Mouse (Mus musculus) MEL (cell line): ENCODE measurements around the gene Sox5. TPM values are rescaled to one million over a fixed set of nuclear protein-coding genes. Genes with fewer than 3 reads are reported as not detected.

Experiments used
- DNase-seq: peaks from one replicate; pipeline ENCODE4 v3.0.0; 2011; ENCODE audit warnings: low read depth, low spot score
- H3K27ac ChIP-seq: 2 replicates; pipeline ENCODE4 v1.5.1; 2012; ENCODE audit warnings: low read depth, mild to moderate bottlenecking, control low read depth, low read length, moderate library complexity; ENCODE audit not compliant: control insufficient read depth
- H3K27me3 ChIP-seq, 2 experiments: fragments of 150-350 bp in 1 of 2; sonication (generic) in 1 of 2; 2 replicates each; pipeline ENCODE4 v1.6.1; 2012; ENCODE audit warnings: low read length in 2 of 2, mild to moderate bottlenecking in 2 of 2, improper control_type of control experiment in 1 of 2, moderate library complexity in 1 of 2; ENCODE audit not compliant: insufficient read depth in 2 of 2, control insufficient read depth in 1 of 2
- H3K36me3 ChIP-seq, 2 experiments: 2 replicates each; pipeline ENCODE4 v1.6.1; 2012 to 2014; ENCODE audit warnings: low read length in 2 of 2, improper control_type of control experiment in 1 of 2, inconsistent platforms in 1 of 2, mild to moderate bottlenecking in 1 of 2; ENCODE audit not compliant: insufficient read depth in 2 of 2, control insufficient read depth in 1 of 2
- H3K4me1 ChIP-seq, 2 experiments: fragments of 150-350 bp in 1 of 2; sonication (generic) in 1 of 2; 2 replicates each; pipeline ENCODE4 v1.6.1; 2012; ENCODE audit warnings: low read length in 2 of 2, improper control_type of control experiment in 1 of 2, mild to moderate bottlenecking in 1 of 2; ENCODE audit not compliant: insufficient read depth in 2 of 2, control insufficient read depth in 1 of 2
- H3K4me3 ChIP-seq, 2 experiments: fragments of 150-350 bp in 1 of 2; sonication (generic) in 1 of 2; 2 replicates each; pipeline ENCODE4 v1.5.1; 2012; ENCODE audit warnings: low read depth in 2 of 2, low read length in 2 of 2, mild to moderate bottlenecking in 2 of 2, moderate library complexity in 2 of 2, control low read depth in 1 of 2, improper control_type of control experiment in 1 of 2; ENCODE audit not compliant: control insufficient read depth in 1 of 2, insufficient read depth in 1 of 2
- H3K79me2 ChIP-seq: 2 replicates; pipeline ENCODE4 v1.6.1; 2012; ENCODE audit warnings: mild to moderate bottlenecking, low read length, moderate library complexity; ENCODE audit not compliant: control insufficient read depth, poor library complexity, insufficient read depth
- H3K9ac ChIP-seq: 2 replicates; pipeline ENCODE4 v1.6.1; 2012; ENCODE audit warnings: low read depth, mild to moderate bottlenecking, control low read depth, low read length, moderate library complexity; ENCODE audit not compliant: control insufficient read depth, poor library complexity, severe bottlenecking
- H3K9me3 ChIP-seq: fragments of 150-350 bp; sonication (generic); replicated peaks from 2 replicates; pipeline ENCODE4 v1.6.1; 2012; ENCODE audit warnings: mild to moderate bottlenecking, low read length, improper control_type of control experiment, moderate library complexity; ENCODE audit not compliant: insufficient read depth
- BHLHE40 ChIP-seq: IDR thresholded peaks from 2 replicates; pipeline ENCODE4 v1.6.1; 2012; ENCODE audit warnings: low read depth, mild to moderate bottlenecking, inconsistent platforms, low read length, improper control_type of control experiment, borderline replicate concordance
- CHD2 ChIP-seq: IDR thresholded peaks from 2 replicates; pipeline ENCODE4 v1.6.1; 2011; ENCODE audit warnings: low read length, improper control_type of control experiment
- E2F4 ChIP-seq: IDR thresholded peaks from 2 replicates; pipeline ENCODE4 v1.6.1; 2011; ENCODE audit warnings: low read depth, low read length, improper control_type of control experiment, borderline replicate concordance
- ELF1 ChIP-seq: IDR thresholded peaks from 2 replicates; pipeline ENCODE4 v1.6.1; 2014; ENCODE audit warnings: low read depth, mild to moderate bottlenecking, inconsistent platforms, low read length, improper control_type of control experiment, moderate library complexity
- ETS1 ChIP-seq: IDR thresholded peaks from 2 replicates; pipeline ENCODE4 v1.6.1; 2012; ENCODE audit warnings: low read depth, mild to moderate bottlenecking, inconsistent platforms, low read length, improper control_type of control experiment, moderate library complexity
- GABPA ChIP-seq: IDR thresholded peaks from 2 replicates; pipeline ENCODE4 v1.6.1; 2012; ENCODE audit warnings: low read depth, mild to moderate bottlenecking, inconsistent platforms, low read length, improper control_type of control experiment, moderate library complexity
- GATA1 ChIP-seq: IDR thresholded peaks from 2 replicates; pipeline ENCODE4 v1.6.1; 2011; ENCODE audit warnings: low read depth, low read length, improper control_type of control experiment
- KAT2A ChIP-seq: conservative IDR thresholded peaks from 2 replicates; pipeline ENCODE4 v1.6.1; 2012; ENCODE audit warnings: low read depth, low read length, improper control_type of control experiment, inconsistent platforms
- MAFK ChIP-seq: IDR thresholded peaks from 2 replicates; pipeline ENCODE4 v1.6.1; 2011; ENCODE audit warnings: low read depth, mild to moderate bottlenecking, low read length, improper control_type of control experiment, borderline replicate concordance
- MAX ChIP-seq: IDR thresholded peaks from 2 replicates; pipeline ENCODE4 v1.6.1; 2011; ENCODE audit warnings: low read length, improper control_type of control experiment
- MAZ ChIP-seq: IDR thresholded peaks from 2 replicates; pipeline ENCODE4 v1.6.1; 2012; ENCODE audit warnings: low read depth, mild to moderate bottlenecking, inconsistent platforms, low read length, improper control_type of control experiment
- MEF2A ChIP-seq: IDR thresholded peaks from 2 replicates; pipeline ENCODE4 v1.6.1; 2014; ENCODE audit warnings: low read depth, mild to moderate bottlenecking, inconsistent platforms, low read length, improper control_type of control experiment; ENCODE audit not compliant: poor library complexity, insufficient replicate concordance, severe bottlenecking; ENCODE audit errors: extremely low read depth
- MXI1 ChIP-seq: IDR thresholded peaks from 2 replicates; pipeline ENCODE4 v1.6.1; 2011; ENCODE audit warnings: mild to moderate bottlenecking, low read depth, low read length, improper control_type of control experiment
- MYB ChIP-seq: IDR thresholded peaks from 2 replicates; pipeline ENCODE4 v1.6.1; 2011; ENCODE audit warnings: mild to moderate bottlenecking, low read depth, low read length, improper control_type of control experiment
- POLR2A ChIP-seq, 2 experiments: IDR thresholded peaks; 2 replicates each; pipeline ENCODE4 v1.6.1; 2011 to 2012; ENCODE audit warnings: low read length in 2 of 2, mild to moderate bottlenecking in 2 of 2, control low read depth in 1 of 2, improper control_type of control experiment in 1 of 2, low read depth in 1 of 2, moderate library complexity in 1 of 2; ENCODE audit not compliant: control insufficient read depth in 1 of 2, insufficient read depth in 1 of 2, poor library complexity in 1 of 2
- POLR2AphosphoS2 ChIP-seq: IDR thresholded peaks from 2 replicates; pipeline ENCODE4 v1.6.1; 2011; ENCODE audit warnings: low read length, improper control_type of control experiment
- SIN3A ChIP-seq: IDR thresholded peaks from 2 replicates; pipeline ENCODE4 v1.6.1; 2012; ENCODE audit warnings: low read length, improper control_type of control experiment, inconsistent platforms
- TAL1 ChIP-seq: IDR thresholded peaks from 2 replicates; pipeline ENCODE4 v1.6.1; 2012; ENCODE audit warnings: mild to moderate bottlenecking, inconsistent platforms, low read length, moderate library complexity, mixed read lengths
- ZC3H11A ChIP-seq: IDR thresholded peaks from 2 replicates; pipeline ENCODE4 v1.6.1; 2012; ENCODE audit warnings: low read depth, mild to moderate bottlenecking, inconsistent platforms, low read length, improper control_type of control experiment
- ZMIZ1 ChIP-seq: IDR thresholded peaks from 2 replicates; pipeline ENCODE4 v1.6.1; 2012; ENCODE audit warnings: low read depth, mild to moderate bottlenecking, inconsistent platforms, low read length, improper control_type of control experiment, moderate library complexity
- ZNF384 ChIP-seq: IDR thresholded peaks from 2 replicates; pipeline ENCODE4 v1.6.1; 2012; ENCODE audit warnings: low read depth, mild to moderate bottlenecking, inconsistent platforms, low read length, improper control_type of control experiment
- polyA plus RNA-seq, 2 experiments: library from polyadenylated mRNA; stranded (reverse) in 1 of 2; unstranded in 1 of 2; fragments of >175 nt in 1 of 2; fragments of >200 nt in 1 of 2; gene quantifications; 2 replicates each; pipeline versions ENCODE4 v1.2.1 to v1.2.4; 2012; ENCODE audit warnings: low replicate concordance in 2 of 2, low read depth in 1 of 2; ENCODE audit not compliant: insufficient read length in 2 of 2, insufficient read depth in 1 of 2, missing spikeins in 1 of 2
- total RNA-seq: library from RNA; depleted of rRNA; stranded (reverse); fragments of 300-350 nt; gene quantifications from 2 replicates; pipeline ENCODE4 v1.2.3, GENCODE M21; 2012

Gene Sox5
- total and polyA plus RNA-seq, 3 experiments = 0.19 to 3.0 TPM; not detected in 1

DNA sequence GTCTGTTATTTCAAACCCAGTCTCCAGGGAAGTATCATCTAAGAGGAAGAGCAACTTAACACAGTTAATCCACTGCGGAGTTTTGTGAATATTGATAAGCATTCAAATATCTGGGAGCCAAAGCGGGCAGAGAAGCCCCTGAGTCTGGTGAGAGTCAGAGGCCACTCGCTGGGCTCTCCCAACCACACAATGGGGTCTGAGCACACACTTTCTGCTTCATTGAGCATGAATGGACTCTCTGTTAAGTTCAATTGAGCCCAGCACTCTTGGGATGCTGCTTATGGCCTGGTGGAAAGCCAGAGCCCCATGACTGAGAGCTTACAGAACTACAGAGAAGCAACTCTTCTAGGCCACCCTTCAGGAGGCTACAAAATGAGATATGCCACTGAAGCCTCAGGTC lies 221.6 kb downstream of the Sox5 start:
- no peaks in the 10 kb centered on the region for H3K4me1 ChIP-seq
- H3K9me3 ChIP-seq = no peaks in the 10 kb centered on the region
- no peaks in the 10 kb centered on the region for H3K79me2 ChIP-seq
- H3K36me3 ChIP-seq = no peaks in the 10 kb centered on the region
- no peaks in the 10 kb centered on the region for H3K27me3 ChIP-seq
- no peak overlapping the region for H3K4me3 ChIP-seq
- DNase-seq = no peak
- H3K27ac ChIP-seq = no peak overlapping the region
- no peak for TF ChIP-seq MAZ
- no peak for TF ChIP-seq ZC3H11A
- TF ChIP-seq ZMIZ1 = no peak
- TF ChIP-seq MXI1 = no peak
- no peak for TF ChIP-seq GABPA
- TF ChIP-seq SIN3A = no peak
- no peak for TF ChIP-seq MEF2A
- TF ChIP-seq BHLHE40 = no peak
- no peak for TF ChIP-seq E2F4
- no peak for TF ChIP-seq MYB
- no peak for TF ChIP-seq POLR2AphosphoS2
- no peak for TF ChIP-seq POLR2A (IDR thresholded peaks at IDR 0.05; ENCODE audit: control insufficient read depth in 1 of 2, insufficient read depth in 1 of 2, low read depth in 1 of 2, low read length in 2 of 2, poor library complexity in 1 of 2)
- H3K9ac ChIP-seq = no peak overlapping the region

DNA sequence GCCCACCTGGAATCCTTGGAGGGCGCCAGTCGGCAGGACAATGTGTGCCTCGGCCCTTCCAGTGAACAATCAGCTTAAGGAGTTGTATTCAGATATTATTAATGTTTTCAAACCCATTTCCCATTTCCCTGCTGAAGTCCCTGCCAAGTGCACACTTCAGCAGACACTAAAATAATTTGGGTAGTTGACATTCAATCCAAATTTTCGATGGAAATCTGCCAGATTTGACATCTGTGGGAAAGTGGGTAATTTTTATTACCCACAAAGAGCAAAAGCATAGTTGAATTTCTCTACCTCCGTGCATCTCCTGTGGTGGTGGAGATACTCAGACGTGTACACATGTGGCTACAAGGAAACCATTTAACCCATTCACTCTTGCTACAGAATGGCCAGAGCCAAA lies 228.3 kb downstream of the Sox5 start:
- no peak overlapping the region for H3K4me3 ChIP-seq
- TF ChIP-seq GATA1 (no peak), ETS1 (no peak), ELF1 (no peak), BHLHE40 (no peak), CHD2 (no peak), KAT2A (no peak), GABPA (no peak), TAL1 (no peak), MAFK (no peak), MAX (no peak), ZNF384 (no peak)
- no peak overlapping the region for H3K9ac ChIP-seq
- H3K36me3 ChIP-seq = no peaks in the 10 kb centered on the region
- no peaks in the 10 kb centered on the region for H3K4me1 ChIP-seq
- no peaks in the 10 kb centered on the region for H3K27me3 ChIP-seq
- no peaks in the 10 kb centered on the region for H3K9me3 ChIP-seq
- no peaks in the 10 kb centered on the region for H3K79me2 ChIP-seq
- H3K27ac ChIP-seq = no peak overlapping the region
- DNase-seq = no peak
